Mouse (Mus musculus) heart, embryonic 14.5 days (tissue): ENCODE results near the gene Rfc4. TPM values are rescaled to one million over a fixed set of nuclear protein-coding genes. Genes with fewer than 3 reads are reported as not detected.
A peak's percentile ranks its signal among the peaks of the same experiment; 100 is the strongest.

Experiments used
- ATAC-seq: fragments of 200-750 bp; cut with Nextera tagmentation; 2 replicates; pipeline ENCODE4 v1.8.0; 2017; ENCODE audit warnings: low read depth, moderate TSS enrichment; ENCODE audit not compliant: insufficient number of reproducible peaks, insufficient read depth, low FRiP score
- H3K27ac ChIP-seq, 2 experiments: fragments of 200-500 bp in 1 of 2; fragments of 300-500 bp in 1 of 2; sonication (generic) in 1 of 2; replicated peaks in 1 of 2; 2 replicates each; pipeline ENCODE4 v1.5.1; 2012 to 2014; ENCODE audit warnings: low read depth in 2 of 2, low read length in 2 of 2, control low read depth in 1 of 2, mild to moderate bottlenecking in 1 of 2, mixed read lengths in 1 of 2; ENCODE audit not compliant: control insufficient read depth in 1 of 2, insufficient read depth in 1 of 2
- H3K27me3 ChIP-seq: fragments of 300-500 bp; sonication (generic); 2 replicates; pipeline ENCODE4 v1.6.1; 2014; ENCODE audit warnings: mild to moderate bottlenecking, low read length, control low read depth; ENCODE audit not compliant: control insufficient read depth, insufficient read depth
- H3K36me3 ChIP-seq: fragments of 300-500 bp; sonication (generic); 2 replicates; pipeline ENCODE4 v1.6.1; 2014; ENCODE audit warnings: mild to moderate bottlenecking, control low read depth, low read length, mixed read lengths; ENCODE audit not compliant: control insufficient read depth, insufficient read depth
- H3K4me1 ChIP-seq, 2 experiments: fragments of 200-500 bp in 1 of 2; fragments of 300-500 bp in 1 of 2; sonication (generic) in 1 of 2; 2 replicates each; pipeline ENCODE4 v1.6.1; 2012 to 2014; ENCODE audit warnings: low read length in 2 of 2, control low read depth in 1 of 2, mixed read lengths in 1 of 2; ENCODE audit not compliant: control insufficient read depth in 2 of 2, insufficient read depth in 2 of 2
- H3K4me2 ChIP-seq: fragments of 300-500 bp; sonication (generic); 2 replicates; pipeline ENCODE4 v1.6.1; 2014; ENCODE audit warnings: mild to moderate bottlenecking, low read length
- H3K4me3 ChIP-seq, 2 experiments: fragments of 200-500 bp in 1 of 2; fragments of 300-500 bp in 1 of 2; sonication (generic) in 1 of 2; 2 replicates each; pipeline ENCODE4 v1.5.1; 2012 to 2014; ENCODE audit warnings: low read length in 2 of 2, mild to moderate bottlenecking in 2 of 2, control low read depth in 1 of 2, low read depth in 1 of 2, moderate library complexity in 1 of 2; ENCODE audit not compliant: control insufficient read depth in 1 of 2, insufficient read depth in 1 of 2
- H3K9ac ChIP-seq: fragments of 300-500 bp; sonication (generic); 2 replicates; pipeline ENCODE4 v1.6.1; 2014; ENCODE audit warnings: mild to moderate bottlenecking, low read length
- H3K9me3 ChIP-seq: fragments of 300-500 bp; sonication (generic); 2 replicates; pipeline ENCODE4 v1.6.1; 2016; ENCODE audit warnings: low read length, control low read depth; ENCODE audit not compliant: control insufficient read depth
- WGBS: fragments of 180-500 bp; shearing (Covaris S2); extraction: QIAGEN DNeasy Blood & Tissue Kit; methylation state at CpG from one replicate; pipeline ENCODE4 v1.1.7; 2014; 5-methylcytosine and 5-hydroxymethylcytosine counted together
- polyA plus RNA-seq: library from polyadenylated mRNA; unstranded; fragments of >200 nt; fragmentation: Nextera tagmentation; extraction: Ambion mirVana; gene quantifications from 2 replicates; pipeline ENCODE4 v1.2.1, GENCODE M21; 2014

The Rfc4 gene
- polyA plus RNA-seq, 1 experiment from 2014 or later = 84.8 TPM

- H3K27ac ChIP-seq = peak overlapping the region in 1 of 2 experiments; percentile 99; a peak in 2 of 4 replicates
- peak overlapping the region; percentile 84 to 98; a peak in 3 of 4 replicates for H3K4me3 ChIP-seq
- 3% methylated on average over 5 of the region's 5 CpGs for WGBS
- peaks cover 54% of the 10 kb centered on the region for H3K36me3 ChIP-seq
- peak overlapping the region; percentile 99 for H3K9ac ChIP-seq
- H3K9me3 ChIP-seq = no peaks in the 10 kb centered on the region
- peak overlapping the region; percentile 96 for H3K4me2 ChIP-seq
- H3K4me1 ChIP-seq = peaks cover 0 to 19% of the 10 kb centered on the region in 2 experiments; a peak in 2 of 4 replicates
- no peaks in the 10 kb centered on the region for H3K27me3 ChIP-seq
- ATAC-seq = no peak
Measured at GRCm38 (mm10) chr16:23108943-23109342, 18.6 kb downstream of the Rfc4 start.

GRCm38 (mm10) chr16:23107946-23108759 is 19.4 kb downstream of the Rfc4 start:
- peaks cover 48% of the 10 kb centered on the region for H3K36me3 ChIP-seq
- peak overlapping the region; percentile 84 to 98 for H3K4me3 ChIP-seq
- H3K27ac ChIP-seq = peak overlapping the region; percentile 94 to 99
- H3K4me2 ChIP-seq = peak overlapping the region; percentile 96
- peak; percentile 80 for ATAC-seq
- H3K9ac ChIP-seq = peak overlapping the region; percentile 99
- H3K27me3 ChIP-seq = no peaks in the 10 kb centered on the region
- H3K9me3 ChIP-seq = no peaks in the 10 kb centered on the region
- peaks cover 0 to 19% of the 10 kb centered on the region in 2 experiments; a peak in 3 of 4 replicates for H3K4me1 ChIP-seq
- WGBS = under 1% methylated on average over 52 of the region's 52 CpGs

GRCm38 (mm10) chr16:23107231-23107942 is 20.1 kb downstream of the Rfc4 start, which contains the start of gene Eif4a2:
TSS of gene Eif4a2 (plus strand) at chr16:23107444.
- Histone ChIP-seq H3K4me3 (peak within 1 kb of the TSS; percentile 84 to 98), H3K27me3 (no peaks in the 10 kb centered on the region), H3K9me3 (no peaks in the 10 kb centered on the region), H3K27ac (peak within 1 kb of the TSS; percentile 94 to 99), H3K9ac (peak within 1 kb of the TSS; percentile 99), H3K4me2 (peak within 1 kb of the TSS; percentile 96), H3K4me1 (peaks cover 0 to 19% of the 10 kb centered on the region in 2 experiments; a peak in 3 of 4 replicates), H3K36me3 (peaks cover 41% of the 10 kb centered on the region)
- ATAC-seq = peak; percentile 87
- under 1% methylated on average over 71 of the region's 71 CpGs for WGBS

- H3K4me2 ChIP-seq = no peak overlapping the region
- H3K9me3 ChIP-seq = no peaks in the 10 kb centered on the region
- H3K9ac ChIP-seq = no peak overlapping the region
- ATAC-seq = no peak
- peaks cover 28% of the 10 kb centered on the region for H3K36me3 ChIP-seq
- WGBS = 76% methylated on average over 7 of the region's 7 CpGs
- no peaks in the 10 kb centered on the region for H3K27me3 ChIP-seq
- H3K4me1 ChIP-seq = peaks cover 0 to 19% of the 10 kb centered on the region in 2 experiments; a peak in 3 of 4 replicates
- H3K4me3 ChIP-seq = no peak overlapping the region
- no peak overlapping the region for H3K27ac ChIP-seq
Measured at GRCm38 (mm10) chr16:23106121-23106520, 21.4 kb downstream of the Rfc4 start.

GRCm38 (mm10) chr16:23103841-23104240 is 23.7 kb downstream of the Rfc4 start:
- 68% methylated on average over 2 of the region's 2 CpGs for WGBS
- Histone ChIP-seq H3K36me3 (peaks cover 5% of the 10 kb centered on the region), H3K4me3 (no peak overlapping the region), H3K9ac (no peak overlapping the region), H3K9me3 (no peaks in the 10 kb centered on the region), H3K4me1 (peaks cover 6 to 15% of the 10 kb centered on the region in 2 experiments), H3K27ac (no peak overlapping the region), H3K4me2 (no peak overlapping the region), H3K27me3 (no peaks in the 10 kb centered on the region)
- no peak for ATAC-seq

DNA sequence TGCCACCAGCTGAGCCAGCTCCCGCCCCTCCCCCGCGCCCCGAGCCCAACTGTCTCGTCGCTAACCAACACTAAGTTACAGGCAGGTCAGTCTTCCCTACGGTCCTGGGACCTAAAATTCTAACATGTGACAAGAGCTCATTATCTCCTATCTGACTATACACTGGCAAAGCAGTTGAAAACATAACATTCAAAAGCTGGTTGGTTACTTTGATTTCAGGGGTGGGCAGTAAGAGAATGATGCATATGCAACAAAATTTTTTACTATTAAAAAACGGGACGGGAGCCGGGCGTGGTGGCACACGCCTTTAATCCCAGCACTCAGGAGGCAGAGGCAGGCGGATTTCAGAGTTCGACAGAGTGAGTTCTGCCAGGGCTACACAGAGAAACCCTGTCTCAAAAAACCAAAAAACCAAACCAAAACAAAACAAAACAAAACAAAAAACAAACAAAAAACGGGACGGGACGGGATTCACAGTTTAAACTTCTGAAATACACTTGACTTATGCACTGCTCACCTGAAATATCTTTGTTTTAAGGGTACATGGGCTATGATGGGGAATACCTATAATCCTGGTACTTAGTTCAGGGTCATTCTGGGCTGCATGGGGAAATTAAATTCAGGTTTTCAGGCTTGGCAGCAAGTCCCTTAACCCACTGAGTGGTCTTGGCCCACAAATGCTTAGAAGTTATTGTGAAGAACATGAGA is 24.3 kb downstream of the Rfc4 start:
- no peak for ATAC-seq
- H3K9me3 ChIP-seq = no peaks in the 10 kb centered on the region
- peak overlapping the region; percentile 76 for H3K9ac ChIP-seq
- peak overlapping the region; percentile 73 for H3K4me2 ChIP-seq
- 35% methylated on average over 17 of the region's 17 CpGs for WGBS
- peaks cover 6 to 15% of the 10 kb centered on the region in 2 experiments for H3K4me1 ChIP-seq
- H3K36me3 ChIP-seq = no peaks in the 10 kb centered on the region
- H3K4me3 ChIP-seq = peak overlapping the region; percentile 49 to 57
- no peaks in the 10 kb centered on the region for H3K27me3 ChIP-seq
- H3K27ac ChIP-seq = peak overlapping the region in 1 of 2 experiments; percentile 76; a peak in 2 of 4 replicates
